Mouse (Mus musculus): ENCODE results near the gene Gm20850.
"Not testable (repeated sequence)": the region's sequence is repeated elsewhere in the genome, so short reads cannot be mapped to it uniquely, and the experiment has no call there.

Gene Gm20850

GRCm38 (mm10) chrY:75715022-75715421, at the start of gene Gm20850:
Gene Gm20850, plus strand, starts transcription at chrY:75715322.
- DNase-seq (ENCODE audit: low spot score in 2 of 2): not testable (repeated sequence)
